ENCODE assay signal across 11 mouse cellular contexts in genomic region chr2:19703670-19704069, GRCm38 (mm10). TPM values are rescaled to one million over a fixed set of nuclear protein-coding genes. Genes with fewer than 3 reads are reported as not detected.
DNase-seq lines count a peak whose midpoint lies in the region; ATAC-seq and TF ChIP-seq lines count a peak whose summit lies in the region.
"Had no signal": no experiment of that assay in that cellular context is flagged by ENCODE, and none has a peak within 500 bp of the region (broad histone marks: within the 10 kb centered on the region; RNA-seq: fewer than 3 reads in every experiment).

No protein-coding gene starts in this region.

- no peak for TF ChIP-seq CTCF in midbrain, postnatal 0 days (IDR thresholded peaks at IDR 0.05)

- no peaks in the 10 kb centered on the region for H3K27me3 ChIP-seq in midbrain, embryonic 15.5 days (replicated peaks)
- no peaks in the 10 kb centered on the region for H3K27me3 ChIP-seq in midbrain, embryonic 10.5 days (ENCODE audit: low read depth, poor library complexity, severe bottlenecking)
- no peaks in the 10 kb centered on the region for H3K27me3 ChIP-seq in heart, embryonic 15.5 days
- no peaks in the 10 kb centered on the region for H3K27me3 ChIP-seq in midbrain, postnatal 0 days (ENCODE audit: insufficient read depth, low read length)
- H3K27me3 ChIP-seq in hindbrain, embryonic 14.5 days (ENCODE audit: control insufficient read depth, insufficient read depth, low read length) = no peaks in the 10 kb centered on the region
- H3K27me3 ChIP-seq: megakaryocyte, embryonic 14.5 days had no signal

- no peak overlapping the region for H3K27ac ChIP-seq in midbrain, embryonic 15.5 days
- no peak overlapping the region for H3K27ac ChIP-seq in midbrain, embryonic 10.5 days (replicated peaks)
- H3K27ac ChIP-seq in heart, embryonic 15.5 days = peak overlapping the region; percentile 88
- no peak overlapping the region for H3K27ac ChIP-seq in midbrain, postnatal 0 days (ENCODE audit: low read depth, low read length)
- H3K27ac ChIP-seq in hindbrain, embryonic 14.5 days = no peak overlapping the region

- no peaks in the 10 kb centered on the region for H3K36me3 ChIP-seq in midbrain, embryonic 15.5 days (replicated peaks)
- no peaks in the 10 kb centered on the region for H3K36me3 ChIP-seq in midbrain, embryonic 10.5 days
- no peaks in the 10 kb centered on the region for H3K36me3 ChIP-seq in heart, embryonic 15.5 days
- H3K36me3 ChIP-seq in midbrain, postnatal 0 days (ENCODE audit: insufficient read depth, low read length) = no peaks in the 10 kb centered on the region
- H3K36me3 ChIP-seq in hindbrain, embryonic 14.5 days (replicated peaks; ENCODE audit: control insufficient read depth, insufficient read depth) = no peaks in the 10 kb centered on the region

- peak; percentile 63 for ATAC-seq in midbrain, embryonic 15.5 days (replicated peaks)
- peak; percentile 90 for ATAC-seq in heart, embryonic 15.5 days (replicated peaks; ENCODE audit: insufficient number of reproducible peaks, insufficient read depth, low FRiP score, low read depth)
- ATAC-seq in midbrain, postnatal 0 days (ENCODE audit: low FRiP score) = 0 out of 2 replicates have a peak, but pooled peaks have one; percentile 27
- no peak for ATAC-seq in hindbrain, embryonic 14.5 days (ENCODE audit: low FRiP score)

- DNase-seq in adrenal gland, adult 2 months = peak; percentile 5
- DNase-seq in adrenal gland, adult (ENCODE audit: inconsistent age in 2 of 2, low spot score in 1 of 2) = no peak
- DNase-seq in midbrain, embryonic 10.5 days (ENCODE audit: low spot score) = no peak
- DNase-seq in midbrain, postnatal 0 days (ENCODE audit: low spot score) = peak; percentile 10
- DNase-seq in thymus, postnatal 0 days (ENCODE audit: low spot score) = no peak
- no peak for DNase-seq in hindbrain, embryonic 14.5 days (ENCODE audit: low spot score)
- DNase-seq: retina, postnatal 1 day; thymus, adult 18-20 months had no signal

- no peaks in the 10 kb centered on the region for H3K4me1 ChIP-seq in midbrain, embryonic 15.5 days
- H3K4me1 ChIP-seq in midbrain, embryonic 10.5 days = peaks cover 3% of the 10 kb centered on the region; the same call in 1 of the 2 replicates
- peaks cover 12% of the 10 kb centered on the region for H3K4me1 ChIP-seq in heart, embryonic 15.5 days (replicated peaks)
- no peaks in the 10 kb centered on the region for H3K4me1 ChIP-seq in midbrain, postnatal 0 days (ENCODE audit: insufficient read depth, low read length)
- no peaks in the 10 kb centered on the region for H3K4me1 ChIP-seq in hindbrain, embryonic 14.5 days (replicated peaks; ENCODE audit: control insufficient read depth, insufficient read depth, low read length)
- H3K4me1 ChIP-seq: megakaryocyte, embryonic 14.5 days had no signal

- no peak overlapping the region for H3K9ac ChIP-seq in midbrain, embryonic 15.5 days
- H3K9ac ChIP-seq in heart, embryonic 15.5 days = no peak overlapping the region
- H3K9ac ChIP-seq in midbrain, postnatal 0 days (replicated peaks; ENCODE audit: low read length, poor library complexity, severe bottlenecking) = no peak overlapping the region
- H3K9ac ChIP-seq in hindbrain, embryonic 14.5 days = no peak overlapping the region

- H3K4me3 ChIP-seq in midbrain, embryonic 15.5 days = no peak overlapping the region
- H3K4me3 ChIP-seq in midbrain, embryonic 10.5 days = no peak overlapping the region
- H3K4me3 ChIP-seq in heart, embryonic 15.5 days = no peak overlapping the region
- no peak overlapping the region for H3K4me3 ChIP-seq in midbrain, postnatal 0 days (ENCODE audit: low read depth, low read length)
- no peak overlapping the region for H3K4me3 ChIP-seq in hindbrain, embryonic 14.5 days (replicated peaks; ENCODE audit: low read length)
- H3K4me3 ChIP-seq: megakaryocyte, embryonic 14.5 days had no signal

- WGBS in midbrain, embryonic 15.5 days = 56% methylated on average over 4 of the region's 4 CpGs
- 64% methylated on average over 4 of the region's 4 CpGs for WGBS in midbrain, embryonic 10.5 days
- WGBS in heart, embryonic 15.5 days = 25% methylated on average over 4 of the region's 4 CpGs
- WGBS in midbrain, postnatal 0 days = 42% methylated on average over 4 of the region's 4 CpGs
- 63% methylated on average over 4 of the region's 4 CpGs for WGBS in hindbrain, embryonic 14.5 days

- no peaks in the 10 kb centered on the region for H3K9me3 ChIP-seq in midbrain, embryonic 15.5 days
- H3K9me3 ChIP-seq in midbrain, embryonic 10.5 days (replicated peaks) = no peaks in the 10 kb centered on the region
- no peaks in the 10 kb centered on the region for H3K9me3 ChIP-seq in heart, embryonic 15.5 days (replicated peaks)
- H3K9me3 ChIP-seq in midbrain, postnatal 0 days (ENCODE audit: low read length) = no peaks in the 10 kb centered on the region
- H3K9me3 ChIP-seq in hindbrain, embryonic 14.5 days (ENCODE audit: control insufficient read depth, low read length) = no peaks in the 10 kb centered on the region

- no peak overlapping the region for H3K4me2 ChIP-seq in midbrain, embryonic 15.5 days
- 0 out of 2 replicates have a peak overlapping the region, but pooled peaks have one; percentile 18 for H3K4me2 ChIP-seq in heart, embryonic 15.5 days
- H3K4me2 ChIP-seq in midbrain, postnatal 0 days (ENCODE audit: low read depth, low read length, poor library complexity, severe bottlenecking) = no peak overlapping the region
- H3K4me2 ChIP-seq in hindbrain, embryonic 14.5 days (replicated peaks) = no peak overlapping the region

RNA-seq across cellular contexts. Expression of gene Otud1, which starts 46.1 kb away (rescaled TPM):
- total RNA-seq in adrenal gland, adult 2 months (2021) = 1 to 10 TPM; 6.8 to 7.2 TPM
- polyA plus RNA-seq in adrenal gland, adult 2 months (2012; rRNA removed) = 18.9 and 27.3 TPM in 2 replicates
- polyA plus RNA-seq in midbrain, embryonic 15.5 days (2015; fragmentation: Nextera tagmentation; extraction: Ambion mirVana) = 1.3 and 1.4 TPM in 2 replicates
- polyA plus RNA-seq in midbrain, embryonic 10.5 days (2016; fragmentation: Nextera tagmentation; extraction: Ambion mirVana) = 0.64 and 0.71 TPM in 2 replicates
- 7.5 and 9.4 TPM in 2 replicates for polyA plus RNA-seq in heart, embryonic 15.5 days (2015; fragmentation: Nextera tagmentation; extraction: Ambion mirVana)
- 6.4 and 9.4 TPM in 2 replicates for total RNA-seq in midbrain, postnatal 0 days (2014; rRNA removed)
- polyA plus RNA-seq in midbrain, postnatal 0 days (2015; fragmentation: Nextera tagmentation; extraction: Ambion mirVana) = 1.7 and 2.0 TPM in 2 replicates
- polyA plus RNA-seq in thymus, postnatal 0 days (2015; fragmentation: Nextera tagmentation; extraction: Ambion mirVana) = 1.8 and 2.2 TPM in 2 replicates
- 2.3 and 2.6 TPM in 2 replicates for polyA plus RNA-seq in hindbrain, embryonic 14.5 days (2014; fragmentation: Nextera tagmentation; extraction: Ambion mirVana)

Comparison
In these comparisons a context has a peak if more than half of its experiments do, and no peak if none do; other contexts are left out.
1. DNase-seq: peak in adrenal gland, adult 2 months (single experiment) and midbrain, postnatal 0 days (single experiment); none in adrenal gland, adult (0 of 2), midbrain, embryonic 10.5 days (single experiment), thymus, postnatal 0 days (single experiment) and hindbrain, embryonic 14.5 days (single experiment).